Mouse (Mus musculus) brain, embryonic 14.5 days (tissue): Measurements from ENCODE around the gene Ifih1.

ENCODE experiments used
- CTCF ChIP-seq: fragments of 200-500 bp; IDR thresholded peaks from 2 replicates; pipeline ENCODE4 v1.5.1; 2012; ENCODE audit warnings: inconsistent platforms, mild to moderate bottlenecking, moderate library complexity, borderline replicate concordance; ENCODE audit not compliant: insufficient read depth, insufficient read length; ENCODE audit errors: extremely low read depth
- POLR2A ChIP-seq: fragments of 200-500 bp; IDR thresholded peaks from 2 replicates; pipeline ENCODE4 v1.6.1; 2012; ENCODE audit warnings: mild to moderate bottlenecking, inconsistent platforms, borderline replicate concordance; ENCODE audit not compliant: poor library complexity, insufficient read depth, insufficient read length, severe bottlenecking; ENCODE audit errors: extremely low read depth

- no peak for TF ChIP-seq CTCF
- TF ChIP-seq POLR2A, result no peak
Measured at GRCm38 (mm10) chr2:62628356-62628755, 17.7 kb downstream of the Ifih1 start.
